Mouse (Mus musculus) megakaryocyte, adult 5-6 weeks (primary cell): ENCODE results near the gene Slc25a11. TPM values are rescaled to one million over a fixed set of nuclear protein-coding genes. Genes with fewer than 3 reads are reported as not detected.

Source experiments
- ATAC-seq: 2 replicates; pipeline ENCODE4 v1.8.0; 2016; ENCODE audit warnings: mild to moderate bottlenecking, inconsistent platforms; ENCODE audit not compliant: poor library complexity, severe bottlenecking
- total RNA-seq, 2 experiments: library from RNA; stranded (forward) in 1 of 2; stranded (reverse) in 1 of 2; fragments of 153-499, 151-499 nt in 1 of 2; fragments of 221-1000, 200-1000 nt in 1 of 2; gene quantifications; 2 replicates each; pipeline versions ENCODE4 v1.2.3 to v1.2.4; 2015 to 2017

The Slc25a11 gene
- total RNA-seq (2015) (78.9 and 93.0 TPM in 2 replicates), total RNA-seq (2017) (63.4 and 66.1 TPM in 2 replicates)

- peak; percentile 74 for ATAC-seq
Measured at GRCm38 (mm10) chr11:70646691-70647650, at the start of gene Slc25a11, which contains the start of gene Rnf167. Gene Slc25a11, minus strand, starts transcription at chr11:70647479. Gene Rnf167, plus strand, starts transcription at chr11:70647235.

GRCm38 (mm10) chr11:70693504-70693903, 46.2 kb upstream of the Slc25a11 start:
- no peak for ATAC-seq

GRCm38 (mm10) chr11:70689578-70689977, 42.3 kb upstream of the Slc25a11 start:
- ATAC-seq, result no peak

- ATAC-seq, result no peak
Measured at GRCm38 (mm10) chr11:70688372-70688771, 41.1 kb upstream of the Slc25a11 start.

- ATAC-seq, result peak; percentile 79
Measured at GRCm38 (mm10) chr11:70687601-70688199, 40.4 kb upstream of the Slc25a11 start, which contains the start of gene Camta2. Gene Camta2, minus strand, starts transcription at chr11:70688105.

GRCm38 (mm10) chr11:70686901-70687566, 39.8 kb upstream of the Slc25a11 start:
- ATAC-seq, result peak; percentile 45

GRCm38 (mm10) chr11:70683640-70684039, 36.4 kb upstream of the Slc25a11 start:
- no peak for ATAC-seq

GRCm38 (mm10) chr11:70681897-70682581, 34.8 kb upstream of the Slc25a11 start:
- no peak for ATAC-seq

- no peak for ATAC-seq
Measured at GRCm38 (mm10) chr11:70681170-70681569, 33.9 kb upstream of the Slc25a11 start.

GRCm38 (mm10) chr11:70679894-70680293, 32.6 kb upstream of the Slc25a11 start:
- ATAC-seq, result peak; percentile 98

GRCm38 (mm10) chr11:70679361-70679760, 32.1 kb upstream of the Slc25a11 start:
- no peak for ATAC-seq

- ATAC-seq, result no peak
Measured at GRCm38 (mm10) chr11:70678576-70678975, 31.3 kb upstream of the Slc25a11 start.

GRCm38 (mm10) chr11:70678092-70678491, 30.8 kb upstream of the Slc25a11 start:
- ATAC-seq, result no peak

GRCm38 (mm10) chr11:70674501-70674900, 27.2 kb upstream of the Slc25a11 start:
- ATAC-seq, result no peak

- ATAC-seq, result no peak
Measured at GRCm38 (mm10) chr11:70674014-70674413, 26.7 kb upstream of the Slc25a11 start.

- no peak for ATAC-seq
Measured at GRCm38 (mm10) chr11:70671333-70672047, 24.2 kb upstream of the Slc25a11 start.

- no peak for ATAC-seq
Measured at GRCm38 (mm10) chr11:70670483-70670882, 23.2 kb upstream of the Slc25a11 start.

GRCm38 (mm10) chr11:70669582-70670345, 22.5 kb upstream of the Slc25a11 start:
- peak; percentile 26 for ATAC-seq
